Mouse (Mus musculus): ENCODE measurements around the gene Sim2.

Sim2 gene

GRCm38 (mm10) chr16:94079075-94079855 lies 5.5 kb upstream of the Sim2 start:
- DNase-seq: no peak

GRCm38 (mm10) chr16:94079856-94080555 lies 4.7 kb upstream of the Sim2 start:
- no peak for DNase-seq

- DNase-seq: no peak
Observed at GRCm38 (mm10) chr16:94081596-94081995, 3.1 kb upstream of the Sim2 start.

GRCm38 (mm10) chr16:94081996-94082708 lies 2.6 kb upstream of the Sim2 start:
- DNase-seq: no peak

- DNase-seq: no peak
Observed at GRCm38 (mm10) chr16:94082960-94083847, 1.5 kb upstream of the Sim2 start.

- no peak for DNase-seq
Observed at GRCm38 (mm10) chr16:94083848-94084525, 744 bp upstream of the Sim2 start.

- no peak for DNase-seq
Observed at GRCm38 (mm10) chr16:94085603-94086285, 1.0 kb downstream of the Sim2 start.

- no peak for DNase-seq
Observed at GRCm38 (mm10) chr16:94086701-94087569, 2.2 kb downstream of the Sim2 start.

GRCm38 (mm10) chr16:94087570-94088225 lies 3.0 kb downstream of the Sim2 start:
- no peak for DNase-seq

- no peak for DNase-seq
Observed at GRCm38 (mm10) chr16:94088226-94088748, 3.6 kb downstream of the Sim2 start.

- no peak for DNase-seq
Observed at GRCm38 (mm10) chr16:94088819-94089692, 4.3 kb downstream of the Sim2 start.

GRCm38 (mm10) chr16:94092511-94093150 lies 7.9 kb downstream of the Sim2 start:
- DNase-seq: no peak

- no peak for DNase-seq
Observed at GRCm38 (mm10) chr16:94093151-94093863, 8.6 kb downstream of the Sim2 start.

- no peak for DNase-seq
Observed at GRCm38 (mm10) chr16:94094251-94095108, 9.7 kb downstream of the Sim2 start.

GRCm38 (mm10) chr16:94095109-94095822 lies 10.5 kb downstream of the Sim2 start:
- no peak for DNase-seq

- no peak for DNase-seq
Observed at GRCm38 (mm10) chr16:94096479-94096878, 11.7 kb downstream of the Sim2 start.

Data from kidney, adult 8-10 months (tissue).